Mouse (Mus musculus) limb, embryonic 10.5 days (tissue): ENCODE measurements around the gene Acly. TPM values are rescaled to one million over a fixed set of nuclear protein-coding genes. Genes with fewer than 3 reads are reported as not detected.
"Not testable (repeated sequence)": the region's sequence is repeated elsewhere in the genome, so short reads cannot be mapped to it uniquely, and the experiment has no call there.

Source experiments
- DNase-seq: peaks from one replicate; pipeline ENCODE4 v3.0.0-alpha.2; 2017; ENCODE audit warnings: low spot score
- H3K27ac ChIP-seq: fragments of 300-500 bp; sonication (generic); 2 replicates; pipeline ENCODE4 v1.5.1; 2016; ENCODE audit warnings: mild to moderate bottlenecking
- H3K27me3 ChIP-seq: fragments of 300-500 bp; sonication (generic); 2 replicates; pipeline ENCODE4 v1.6.1; 2016; ENCODE audit warnings: low read depth, mild to moderate bottlenecking; ENCODE audit not compliant: poor library complexity, severe bottlenecking
- H3K36me3 ChIP-seq: fragments of 300-500 bp; sonication (generic); 2 replicates; pipeline ENCODE4 v1.6.1; 2016; ENCODE audit warnings: mild to moderate bottlenecking, moderate library complexity
- H3K4me1 ChIP-seq: fragments of 300-500 bp; sonication (generic); 2 replicates; pipeline ENCODE4 v1.6.1; 2016
- H3K4me3 ChIP-seq: fragments of 300-500 bp; sonication (generic); 2 replicates; pipeline ENCODE4 v1.5.1; 2016; ENCODE audit warnings: mild to moderate bottlenecking, moderate library complexity
- H3K9me3 ChIP-seq: fragments of 300-500 bp; sonication (generic); replicated peaks from 2 replicates; pipeline ENCODE4 v1.6.1; 2016; ENCODE audit warnings: mild to moderate bottlenecking
- WGBS: fragments of 180-500 bp; shearing (Covaris S2); methylation state at CpG from one replicate; pipeline ENCODE4 v1.1.7; 2016; 5-methylcytosine and 5-hydroxymethylcytosine counted together
- polyA plus RNA-seq: library from polyadenylated mRNA; unstranded; fragments of >200 nt; fragmentation: Nextera tagmentation; extraction: Ambion mirVana; gene quantifications from 2 replicates; pipeline ENCODE4 v1.2.1, GENCODE M21; 2016

The Acly gene
- polyA plus RNA-seq, 1 experiment from 2014 or later: 263 TPM

DNA sequence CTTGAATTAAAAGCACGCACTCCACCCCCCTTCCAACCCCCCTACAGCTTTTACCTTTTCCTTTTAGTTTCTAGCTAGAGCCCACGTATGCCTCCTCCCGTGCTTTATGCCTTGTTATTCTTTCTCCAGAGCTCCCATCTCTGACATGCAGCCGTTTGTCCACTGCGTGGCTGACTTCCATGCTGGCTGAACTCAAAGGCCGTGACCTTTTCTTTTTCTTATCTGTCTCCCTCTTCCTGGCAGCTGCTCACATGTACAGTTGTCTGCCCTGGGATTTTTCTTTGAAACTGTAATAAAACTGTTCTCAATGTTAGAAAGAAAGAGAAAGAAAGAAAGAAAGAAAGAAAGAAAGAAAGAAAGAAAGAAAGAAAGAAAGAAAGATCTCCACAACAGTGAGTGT lies 13.2 kb upstream of the Acly start:
- 52% methylated on average over 6 of the region's 6 CpGs for WGBS
- no peak overlapping the region for H3K27ac ChIP-seq

DNA sequence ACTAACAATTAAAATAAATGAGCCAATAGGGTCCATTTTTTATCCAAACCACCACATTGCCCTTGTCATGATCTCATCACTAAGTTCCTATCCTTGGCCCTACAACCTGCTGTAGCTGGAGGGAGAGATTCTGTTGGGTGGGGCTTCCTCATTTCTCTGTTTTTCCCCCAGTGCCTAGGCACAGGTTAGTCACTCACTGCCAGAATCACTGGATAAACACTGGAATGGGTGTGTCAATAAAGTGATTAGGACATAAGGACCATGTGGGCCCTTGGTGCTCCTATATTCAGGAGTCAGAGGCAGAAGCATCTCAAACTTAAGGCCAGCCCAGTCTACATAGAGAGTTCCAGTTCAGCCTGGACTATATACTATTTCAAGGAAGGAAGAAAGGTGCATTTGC lies 8.7 kb upstream of the Acly start:
- H3K9me3 ChIP-seq: no peaks in the 10 kb centered on the region
- H3K4me3 ChIP-seq: no peak overlapping the region
- no peak overlapping the region for H3K27ac ChIP-seq
- H3K27me3 ChIP-seq: no peaks in the 10 kb centered on the region
- H3K36me3 ChIP-seq: no peaks in the 10 kb centered on the region
- no peak for DNase-seq
- no peaks in the 10 kb centered on the region for H3K4me1 ChIP-seq

More for the DNA sequence above, 13.2 kb upstream of the Acly start:
- Histone ChIP-seq H3K4me1 (peaks cover 15% of the 10 kb centered on the region), H3K36me3 (no peaks in the 10 kb centered on the region), H3K4me3 (no peak overlapping the region), H3K9me3 (no peaks in the 10 kb centered on the region), H3K27me3 (no peaks in the 10 kb centered on the region)
- no peak for DNase-seq

DNA sequence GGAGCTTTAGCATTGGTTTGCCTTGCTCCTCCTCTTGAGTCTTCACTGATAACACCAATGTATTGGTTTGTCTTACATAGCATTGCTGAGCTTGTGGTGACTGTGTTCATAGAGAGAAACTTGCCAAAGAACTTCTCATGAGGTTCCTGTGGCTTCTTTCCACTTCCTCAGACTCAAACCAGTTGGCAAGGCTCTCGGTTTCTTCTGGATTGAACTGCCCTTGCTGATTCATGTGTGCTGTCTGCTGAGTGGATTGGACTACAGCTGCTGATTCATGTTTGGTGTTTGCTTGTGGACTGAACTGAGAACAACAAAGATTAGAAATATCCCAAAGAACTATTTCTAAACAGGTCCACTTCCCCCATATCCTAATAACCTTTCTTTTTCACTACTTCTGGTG lies 8.2 kb upstream of the Acly start:
- no peak overlapping the region for H3K4me3 ChIP-seq
- 89% methylated on average over 1 of the region's 1 CpGs for WGBS
- no peaks in the 10 kb centered on the region for H3K9me3 ChIP-seq
- no peak overlapping the region for H3K27ac ChIP-seq
- H3K4me1 ChIP-seq: no peaks in the 10 kb centered on the region
- DNase-seq: no peak
- H3K36me3 ChIP-seq: no peaks in the 10 kb centered on the region
- no peaks in the 10 kb centered on the region for H3K27me3 ChIP-seq

DNA sequence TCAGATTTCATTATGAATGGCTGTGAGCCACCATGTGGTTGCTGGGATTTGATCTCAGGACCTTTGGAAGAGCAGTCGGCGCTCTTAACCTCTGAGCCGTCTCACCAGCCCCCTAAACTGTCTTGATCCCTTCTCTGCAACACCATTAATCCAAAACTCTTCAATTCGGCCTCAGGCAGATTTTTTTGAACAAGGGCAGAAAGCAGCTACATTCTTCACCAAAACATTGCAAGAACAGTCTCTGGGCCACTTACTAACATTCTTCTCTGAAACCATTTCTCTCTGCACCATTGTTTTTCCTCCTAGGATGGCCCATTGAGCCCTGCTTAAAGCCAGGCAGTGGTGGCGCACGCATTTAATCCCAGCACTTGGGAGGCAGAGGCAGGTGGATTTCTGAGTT lies 7.0 kb upstream of the Acly start:
- H3K36me3 ChIP-seq, H3K27ac ChIP-seq, H3K9me3 ChIP-seq, H3K27me3 ChIP-seq, H3K4me3 ChIP-seq, DNase-seq, H3K4me1 ChIP-seq: not testable (repeated sequence)
- 87% methylated on average over 6 of the region's 6 CpGs for WGBS

DNA sequence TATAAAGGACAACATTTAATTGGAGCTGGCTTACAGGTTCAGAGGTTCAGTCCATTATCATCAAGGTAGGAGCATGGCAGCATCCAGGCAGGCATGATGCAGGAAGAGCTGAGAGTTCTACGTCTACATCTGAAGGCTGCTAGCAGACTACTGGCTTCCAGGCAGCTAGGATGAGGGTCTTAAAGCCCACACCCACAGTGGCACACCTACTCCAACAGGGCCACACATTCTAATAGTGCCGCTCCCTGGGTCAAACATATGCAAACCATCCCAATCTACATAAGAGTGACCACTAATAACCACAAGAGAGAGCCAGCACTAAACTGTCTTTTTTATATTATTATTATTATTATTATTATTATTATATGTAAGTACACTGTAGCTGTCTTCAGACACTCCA lies 6.6 kb upstream of the Acly start:
- 85% methylated on average over 2 of the region's 2 CpGs for WGBS
- H3K4me3 ChIP-seq, H3K27ac ChIP-seq, H3K4me1 ChIP-seq, H3K27me3 ChIP-seq, DNase-seq, H3K36me3 ChIP-seq, H3K9me3 ChIP-seq: not testable (repeated sequence)

DNA sequence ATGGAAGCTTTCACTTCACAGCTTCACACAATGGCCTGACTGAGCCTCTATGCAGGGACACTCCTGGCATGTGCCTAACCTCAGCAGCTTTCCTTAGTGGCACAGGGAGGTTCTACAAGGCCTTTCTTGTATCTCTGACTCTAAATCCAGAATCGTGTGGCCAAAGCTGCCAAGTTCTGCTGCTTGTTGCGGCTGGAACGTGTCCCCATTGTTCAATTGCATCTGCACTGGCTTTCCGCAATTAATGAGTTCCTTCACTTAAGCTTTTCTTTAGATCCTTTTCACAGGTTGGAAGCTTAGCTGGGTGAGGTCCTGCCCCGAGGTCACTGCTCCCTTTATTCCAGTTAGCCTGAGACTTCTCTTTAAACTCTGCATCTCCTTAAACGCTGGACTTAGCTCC lies 6.1 kb upstream of the Acly start:
- no peaks in the 10 kb centered on the region for H3K36me3 ChIP-seq
- DNase-seq: no peak
- H3K9me3 ChIP-seq: no peaks in the 10 kb centered on the region
- no peak overlapping the region for H3K4me3 ChIP-seq
- no peaks in the 10 kb centered on the region for H3K27me3 ChIP-seq
- H3K4me1 ChIP-seq: no peaks in the 10 kb centered on the region
- no peak overlapping the region for H3K27ac ChIP-seq
- 85% methylated on average over 6 of the region's 6 CpGs for WGBS

DNA sequence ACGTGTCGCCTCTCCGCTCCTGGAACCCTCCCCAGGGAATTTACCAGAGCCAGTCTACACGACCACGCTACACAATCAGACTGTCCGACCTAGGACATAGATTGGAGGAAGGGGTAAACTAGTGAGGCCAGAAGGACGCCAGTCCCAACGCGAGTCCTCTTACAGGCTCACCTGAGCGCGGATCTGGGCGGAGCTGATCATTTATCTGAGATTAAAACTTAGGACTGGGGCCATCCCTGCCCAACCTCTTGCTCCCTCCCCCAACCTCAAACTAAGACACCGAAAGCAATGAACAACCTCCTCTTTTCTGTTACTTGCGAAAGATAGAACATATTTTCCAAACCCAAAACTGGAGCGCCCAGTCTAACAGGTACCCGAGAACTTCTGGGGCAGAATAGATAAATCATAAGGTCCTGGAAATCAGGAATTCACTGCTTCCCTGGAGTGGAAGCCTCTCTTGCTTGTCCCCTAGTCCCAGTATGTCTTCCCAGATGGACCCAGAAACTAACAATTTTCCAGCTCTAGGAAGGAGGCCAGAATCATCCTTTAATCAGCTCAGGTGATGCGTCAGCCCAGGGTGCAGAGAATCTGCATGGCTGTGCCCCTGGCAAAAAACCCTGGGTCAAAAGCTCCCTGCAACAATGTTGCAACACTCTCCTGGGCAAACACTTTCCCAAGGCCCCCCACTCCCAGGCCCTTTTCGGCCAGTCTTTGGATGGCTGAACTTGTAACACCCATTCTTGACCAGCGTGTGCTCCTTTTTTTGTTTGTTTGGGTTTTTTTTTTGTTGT lies 770 bp upstream of the Acly start:
- 21% methylated on average over 19 of the region's 19 CpGs for WGBS
- peaks cover 20% of the 10 kb centered on the region for H3K36me3 ChIP-seq

DNA sequence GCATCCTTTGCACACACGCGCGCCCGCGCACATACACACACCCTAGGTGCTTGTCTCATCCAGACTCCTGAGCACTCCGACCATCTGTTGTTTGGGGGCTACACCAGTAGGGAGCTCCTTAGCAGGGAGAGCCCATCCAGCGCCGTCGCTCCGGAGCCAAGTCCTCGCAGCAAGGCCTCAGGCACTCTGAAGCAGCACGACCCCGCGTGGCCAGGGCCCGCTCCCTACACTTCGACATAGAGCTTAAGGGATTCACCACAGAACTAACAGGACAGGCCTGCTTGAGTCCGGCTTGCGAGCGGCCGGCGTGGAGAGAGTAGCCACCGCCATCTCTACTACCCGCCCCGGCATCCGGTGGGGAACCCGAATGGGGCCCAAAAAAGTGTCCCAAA lies 738 bp downstream of the Acly start:
- H3K36me3 ChIP-seq: peaks cover 35% of the 10 kb centered on the region
- H3K27ac ChIP-seq: peak overlapping the region; percentile 97
- H3K4me3 ChIP-seq: peak overlapping the region; percentile 82
- under 1% methylated on average over 26 of the region's 26 CpGs for WGBS
- DNase-seq: peak; percentile 74
- H3K9me3 ChIP-seq: no peaks in the 10 kb centered on the region
- no peaks in the 10 kb centered on the region for H3K27me3 ChIP-seq
- H3K4me1 ChIP-seq: peaks cover 38% of the 10 kb centered on the region

More for the DNA sequence above, 770 bp upstream of the Acly start:
- DNase-seq: no peak
- peak overlapping the region; percentile 97 for H3K27ac ChIP-seq
- no peaks in the 10 kb centered on the region for H3K27me3 ChIP-seq
- peaks cover 38% of the 10 kb centered on the region for H3K4me1 ChIP-seq
- peak overlapping the region; percentile 82 for H3K4me3 ChIP-seq
- no peaks in the 10 kb centered on the region for H3K9me3 ChIP-seq

DNA sequence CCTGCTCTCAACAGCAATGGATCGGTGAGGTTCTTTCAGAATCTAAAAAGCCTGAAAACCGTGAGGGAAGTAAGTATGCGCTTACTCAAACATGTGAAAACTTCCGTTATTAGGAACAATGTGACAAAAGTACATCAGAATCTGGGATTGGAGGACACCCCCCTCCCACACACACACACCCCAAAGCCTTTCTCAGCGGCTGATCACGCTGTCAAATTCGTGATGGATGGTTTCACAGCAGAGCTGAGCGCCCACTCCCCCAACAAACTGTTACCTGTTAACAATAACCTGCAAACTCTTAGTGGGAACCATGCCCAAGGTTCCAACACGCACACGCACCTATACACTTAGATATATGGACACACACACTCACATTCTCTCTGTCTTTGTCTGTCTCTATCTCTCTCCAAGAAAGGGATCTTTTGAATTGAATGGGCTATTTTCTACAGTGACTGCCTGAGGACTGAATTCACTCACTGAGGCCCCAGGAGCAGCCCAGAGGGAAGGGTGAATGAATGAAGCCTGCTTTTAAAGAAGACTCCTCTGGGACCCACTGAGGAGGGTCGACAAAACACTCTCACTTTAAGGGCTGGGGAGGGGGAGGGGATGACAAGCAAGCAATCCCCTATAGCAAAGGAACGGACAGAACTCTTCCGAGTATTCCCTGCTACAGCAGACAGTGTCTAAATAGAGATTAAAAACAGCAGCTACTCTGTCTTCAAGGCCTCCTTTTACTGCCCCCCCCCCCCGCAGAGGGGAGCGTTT lies 1.6 kb downstream of the Acly start:
- H3K36me3 ChIP-seq: peaks cover 43% of the 10 kb centered on the region
- H3K4me1 ChIP-seq: peaks cover 38% of the 10 kb centered on the region
- no peaks in the 10 kb centered on the region for H3K9me3 ChIP-seq
- no peak for DNase-seq
- H3K27me3 ChIP-seq: no peaks in the 10 kb centered on the region
- 9% methylated on average over 15 of the region's 15 CpGs for WGBS
- H3K27ac ChIP-seq: peak overlapping the region; percentile 97
- peak overlapping the region; percentile 82 for H3K4me3 ChIP-seq

DNA sequence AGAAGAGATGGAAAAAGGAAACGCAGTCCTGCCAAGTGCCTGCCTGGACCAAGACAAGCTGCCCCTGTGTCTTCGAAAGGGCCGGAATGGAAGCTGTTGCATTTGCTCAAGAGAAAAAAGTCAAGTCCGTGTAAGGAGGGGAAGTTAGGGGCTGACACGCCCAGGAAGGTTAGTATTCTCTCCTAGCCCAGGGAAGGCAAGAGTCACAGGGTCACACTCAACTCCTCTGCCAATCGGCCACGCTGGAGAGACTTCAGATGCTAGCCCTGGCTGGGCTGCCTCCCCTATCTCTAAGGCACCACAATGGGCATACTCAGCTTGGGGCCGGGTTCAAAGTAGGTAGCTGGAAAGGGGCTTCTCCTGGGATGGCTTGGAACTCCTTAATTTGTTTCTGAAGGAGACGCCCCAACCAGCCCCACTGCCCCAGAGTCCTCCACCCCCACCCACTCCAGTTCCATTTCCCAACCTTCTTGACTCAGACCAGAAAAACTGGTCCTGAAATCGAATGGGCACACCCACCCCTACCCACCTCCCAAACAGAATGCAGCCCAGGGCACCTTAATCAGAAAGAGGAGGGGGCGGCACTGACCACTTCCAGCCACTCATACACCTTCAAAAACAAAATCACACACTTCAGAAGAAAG lies 2.7 kb downstream of the Acly start:
- 70% methylated on average over 11 of the region's 11 CpGs for WGBS
- Histone ChIP-seq H3K9me3 (no peaks in the 10 kb centered on the region), H3K27ac (peak overlapping the region; percentile 97; the same call in 1 of the 2 replicates), H3K36me3 (peaks cover 54% of the 10 kb centered on the region), H3K27me3 (no peaks in the 10 kb centered on the region), H3K4me1 (peaks cover 38% of the 10 kb centered on the region), H3K4me3 (peak overlapping the region; percentile 82)
- no peak for DNase-seq

DNA sequence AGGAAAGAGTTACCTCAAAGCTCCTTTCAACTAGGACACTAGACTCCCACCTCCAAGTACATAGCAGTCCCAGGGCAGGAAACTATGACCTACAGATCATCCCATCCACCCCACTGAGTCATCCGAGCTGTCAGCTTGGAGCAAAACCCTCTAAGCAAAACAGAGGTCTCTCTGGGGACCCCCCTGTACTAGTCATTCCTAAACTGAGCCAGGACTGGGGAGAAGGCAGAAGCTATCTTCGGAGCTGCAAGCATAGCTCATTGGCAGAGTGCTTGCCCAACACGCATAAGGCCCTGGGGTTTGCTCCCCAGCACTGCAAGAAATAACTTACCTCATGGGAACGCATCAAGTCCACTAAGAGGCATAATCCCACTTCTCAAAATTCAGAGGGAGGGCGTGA lies 3.4 kb downstream of the Acly start:
- peaks cover 62% of the 10 kb centered on the region for H3K36me3 ChIP-seq
- H3K4me3 ChIP-seq: no peak overlapping the region

DNA sequence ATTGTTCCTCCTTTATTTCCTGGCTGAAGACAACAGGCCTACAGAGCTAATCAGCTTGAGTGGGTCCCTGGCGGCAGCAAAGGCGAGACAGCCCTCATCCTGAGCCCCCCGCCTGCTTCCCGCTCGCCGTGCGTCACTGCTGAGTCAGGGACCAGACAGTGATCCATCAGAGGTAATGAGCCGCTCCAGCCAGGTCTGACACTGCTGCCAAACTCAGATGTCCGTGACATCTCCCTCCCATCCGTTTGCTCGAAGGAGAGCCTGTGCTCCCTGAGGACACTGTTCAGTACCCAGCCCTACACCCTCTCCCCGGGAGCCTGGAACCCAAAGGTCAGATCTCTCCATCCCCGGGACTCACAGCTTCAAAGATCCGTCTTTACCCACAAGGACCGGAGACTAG lies 7.0 kb downstream of the Acly start:
- Histone ChIP-seq H3K27ac (no peak overlapping the region), H3K4me1 (peaks cover 13% of the 10 kb centered on the region), H3K36me3 (peaks cover 97% of the 10 kb centered on the region), H3K4me3 (no peak overlapping the region), H3K9me3 (no peaks in the 10 kb centered on the region), H3K27me3 (no peaks in the 10 kb centered on the region)
- WGBS: 76% methylated on average over 15 of the region's 15 CpGs
- DNase-seq: no peak

More for the DNA sequence above, 3.4 kb downstream of the Acly start:
- Histone ChIP-seq H3K27ac (no peak overlapping the region), H3K9me3 (no peaks in the 10 kb centered on the region), H3K27me3 (no peaks in the 10 kb centered on the region), H3K4me1 (peaks cover 38% of the 10 kb centered on the region)
- WGBS: 86% methylated on average over 5 of the region's 5 CpGs
- DNase-seq: no peak

DNA sequence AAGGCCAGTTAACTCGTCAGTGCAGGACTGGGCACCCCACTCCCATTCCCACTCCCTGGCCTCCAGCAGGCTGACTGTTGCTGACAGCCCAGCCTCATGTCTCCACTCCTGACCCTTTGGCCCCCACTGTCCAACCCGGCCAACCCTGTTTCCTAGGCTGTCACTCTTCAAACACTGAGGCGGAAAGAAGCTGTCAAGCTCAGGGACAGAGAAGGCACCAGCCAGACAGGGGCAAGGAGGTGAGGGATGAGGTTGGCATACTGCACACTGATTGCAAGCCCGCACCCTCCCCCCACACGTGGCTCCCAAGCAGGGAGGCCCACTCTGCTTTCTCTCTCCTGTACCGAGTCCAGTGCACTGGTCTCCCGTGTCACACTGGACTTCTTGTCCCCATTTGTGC lies 8.6 kb downstream of the Acly start:
- Histone ChIP-seq H3K27me3 (no peaks in the 10 kb centered on the region), H3K4me3 (no peak overlapping the region), H3K36me3 (peaks cover 100% of the 10 kb centered on the region), H3K4me1 (no peaks in the 10 kb centered on the region), H3K27ac (no peak overlapping the region), H3K9me3 (no peaks in the 10 kb centered on the region)
- DNase-seq: no peak
- WGBS: 82% methylated on average over 7 of the region's 7 CpGs
